Mouse (Mus musculus) midbrain, embryonic 13.5 days (tissue): ENCODE results near the gene Cbx1. TPM values are rescaled to one million over a fixed set of nuclear protein-coding genes. Genes with fewer than 3 reads are reported as not detected.
A peak's percentile ranks its signal among the peaks of the same experiment; 100 is the strongest.

Experiments used
- ATAC-seq: fragments of 200-750 bp; cut with Nextera tagmentation; 2 replicates; pipeline ENCODE4 v1.8.0; 2017; ENCODE audit warnings: mild to moderate bottlenecking, moderate TSS enrichment, moderate library complexity
- H3K27ac ChIP-seq: fragments of 300-500 bp; sonication (generic); 2 replicates; pipeline ENCODE4 v1.5.1; 2015; ENCODE audit warnings: inconsistent platforms, mild to moderate bottlenecking, moderate library complexity
- H3K27me3 ChIP-seq: fragments of 300-500 bp; sonication (generic); 2 replicates; pipeline ENCODE4 v1.6.1; 2015; ENCODE audit warnings: mild to moderate bottlenecking, inconsistent platforms
- H3K36me3 ChIP-seq: fragments of 300-500 bp; sonication (generic); 2 replicates; pipeline ENCODE4 v1.6.1; 2015; ENCODE audit warnings: mild to moderate bottlenecking, inconsistent platforms
- H3K4me1 ChIP-seq: fragments of 300-500 bp; sonication (generic); replicated peaks from 2 replicates; pipeline ENCODE4 v1.6.1; 2015; ENCODE audit warnings: inconsistent platforms
- H3K4me2 ChIP-seq: fragments of 300-500 bp; sonication (generic); replicated peaks from 2 replicates; pipeline ENCODE4 v1.6.1; 2015; ENCODE audit warnings: moderate library complexity, mild to moderate bottlenecking, inconsistent platforms
- H3K4me3 ChIP-seq: fragments of 300-500 bp; sonication (generic); replicated peaks from 2 replicates; pipeline ENCODE4 v1.5.1; 2015; ENCODE audit warnings: mild to moderate bottlenecking, inconsistent platforms
- H3K9ac ChIP-seq: fragments of 300-500 bp; sonication (generic); replicated peaks from 2 replicates; pipeline ENCODE4 v1.6.1; 2015; ENCODE audit warnings: mild to moderate bottlenecking, inconsistent platforms
- H3K9me3 ChIP-seq: fragments of 300-500 bp; sonication (generic); 2 replicates; pipeline ENCODE4 v1.6.1; 2016; ENCODE audit warnings: mild to moderate bottlenecking, inconsistent platforms
- WGBS: fragments of 180-500 bp; shearing (Covaris S2); methylation state at CpG from one replicate; pipeline ENCODE4 v1.1.7; 2015; 5-methylcytosine and 5-hydroxymethylcytosine counted together
- polyA plus RNA-seq: library from polyadenylated mRNA; unstranded; fragments of >200 nt; fragmentation: Nextera tagmentation; extraction: Ambion mirVana; gene quantifications from 2 replicates; pipeline ENCODE4 v1.2.1, GENCODE M21; 2015

Gene Cbx1
- polyA plus RNA-seq, 1 experiment from 2014 or later: 130 TPM

- 21% methylated on average over 13 of the region's 13 CpGs for WGBS
- Histone ChIP-seq H3K27ac (peak overlapping the region; percentile 92), H3K4me3 (peak overlapping the region; percentile 74), H3K9me3 (no peaks in the 10 kb centered on the region), H3K4me1 (peaks cover 40% of the 10 kb centered on the region), H3K9ac (peak overlapping the region; percentile 61), H3K27me3 (0 out of 2 replicates have a peak, but pooled peaks cover 3% of the 10 kb centered on the region), H3K36me3 (peaks cover 16% of the 10 kb centered on the region), H3K4me2 (peak overlapping the region; percentile 58)
- no peak for ATAC-seq
Observed at GRCm38 (mm10) chr11:96830539-96831216, 41.8 kb downstream of the Cbx1 start.

- 86% methylated on average over 4 of the region's 4 CpGs for WGBS
- Histone ChIP-seq H3K4me2 (no peak overlapping the region), H3K4me1 (peaks cover 31% of the 10 kb centered on the region), H3K4me3 (no peak overlapping the region), H3K9me3 (no peaks in the 10 kb centered on the region), H3K27ac (no peak overlapping the region), H3K9ac (no peak overlapping the region), H3K27me3 (0 out of 2 replicates have a peak, but pooled peaks cover 3% of the 10 kb centered on the region), H3K36me3 (peaks cover 10% of the 10 kb centered on the region)
- ATAC-seq: no peak
Observed at GRCm38 (mm10) chr11:96831516-96831915, 42.6 kb downstream of the Cbx1 start.

GRCm38 (mm10) chr11:96832541-96832940, 43.6 kb downstream of the Cbx1 start:
- Histone ChIP-seq H3K4me3 (no peak overlapping the region), H3K36me3 (no peaks in the 10 kb centered on the region; the same call in 1 of the 2 replicates), H3K9ac (no peak overlapping the region), H3K9me3 (no peaks in the 10 kb centered on the region), H3K27ac (no peak overlapping the region), H3K4me2 (no peak overlapping the region), H3K4me1 (peaks cover 21% of the 10 kb centered on the region), H3K27me3 (0 out of 2 replicates have a peak, but pooled peaks cover 3% of the 10 kb centered on the region)
- no peak for ATAC-seq
- WGBS: 91% methylated on average over 3 of the region's 3 CpGs

- H3K27me3 ChIP-seq: 0 out of 2 replicates have a peak, but pooled peaks cover 3% of the 10 kb centered on the region
- ATAC-seq: no peak
- no peak overlapping the region for H3K9ac ChIP-seq
- no peaks in the 10 kb centered on the region for H3K9me3 ChIP-seq
- H3K4me1 ChIP-seq: peaks cover 17% of the 10 kb centered on the region
- H3K4me3 ChIP-seq: no peak overlapping the region
- no peaks in the 10 kb centered on the region for H3K36me3 ChIP-seq
- WGBS: 67% methylated on average over 2 of the region's 2 CpGs
- no peak overlapping the region for H3K27ac ChIP-seq
- no peak overlapping the region for H3K4me2 ChIP-seq
Observed at GRCm38 (mm10) chr11:96832973-96833372, 44.0 kb downstream of the Cbx1 start.

- no peak overlapping the region for H3K4me2 ChIP-seq
- no peak for ATAC-seq
- 97% methylated on average over 1 of the region's 1 CpGs for WGBS
- no peak overlapping the region for H3K9ac ChIP-seq
- no peaks in the 10 kb centered on the region for H3K36me3 ChIP-seq
- 0 out of 2 replicates have a peak, but pooled peaks cover 3% of the 10 kb centered on the region for H3K27me3 ChIP-seq
- no peak overlapping the region for H3K4me3 ChIP-seq
- no peak overlapping the region for H3K27ac ChIP-seq
- H3K4me1 ChIP-seq: peaks cover 5% of the 10 kb centered on the region
- H3K9me3 ChIP-seq: no peaks in the 10 kb centered on the region
Observed at GRCm38 (mm10) chr11:96834127-96834526, 45.2 kb downstream of the Cbx1 start.

GRCm38 (mm10) chr11:96837298-96837697, 48.4 kb downstream of the Cbx1 start:
- WGBS: 33% methylated on average over 9 of the region's 9 CpGs
- Histone ChIP-seq H3K4me1 (0 out of 2 replicates have a peak, but pooled peaks cover 5% of the 10 kb centered on the region), H3K27me3 (0 out of 2 replicates have a peak, but pooled peaks cover 3% of the 10 kb centered on the region), H3K9me3 (no peaks in the 10 kb centered on the region), H3K27ac (no peak overlapping the region), H3K36me3 (no peaks in the 10 kb centered on the region), H3K4me3 (no peak overlapping the region), H3K9ac (no peak overlapping the region), H3K4me2 (no peak overlapping the region)
- no peak for ATAC-seq

GRCm38 (mm10) chr11:96838341-96838740, 49.4 kb downstream of the Cbx1 start:
- Histone ChIP-seq H3K27me3 (0 out of 2 replicates have a peak, but pooled peaks cover 3% of the 10 kb centered on the region), H3K9ac (no peak overlapping the region), H3K27ac (no peak overlapping the region), H3K4me3 (no peak overlapping the region), H3K9me3 (no peaks in the 10 kb centered on the region), H3K4me2 (no peak overlapping the region), H3K36me3 (no peaks in the 10 kb centered on the region), H3K4me1 (0 out of 2 replicates have a peak, but pooled peaks cover 5% of the 10 kb centered on the region)
- no peak for ATAC-seq
- 71% methylated on average over 4 of the region's 4 CpGs for WGBS

- Histone ChIP-seq H3K36me3 (no peaks in the 10 kb centered on the region), H3K4me2 (no peak overlapping the region), H3K27me3 (no peaks in the 10 kb centered on the region), H3K9ac (no peak overlapping the region), H3K27ac (no peak overlapping the region), H3K4me1 (0 out of 2 replicates have a peak, but pooled peaks cover 5% of the 10 kb centered on the region), H3K4me3 (no peak overlapping the region), H3K9me3 (no peaks in the 10 kb centered on the region)
- WGBS: 86% methylated on average over 7 of the region's 7 CpGs
- no peak for ATAC-seq
Observed at GRCm38 (mm10) chr11:96839428-96839827, 50.5 kb downstream of the Cbx1 start.

- Histone ChIP-seq H3K36me3 (no peaks in the 10 kb centered on the region), H3K27ac (no peak overlapping the region), H3K9me3 (no peaks in the 10 kb centered on the region), H3K27me3 (no peaks in the 10 kb centered on the region), H3K4me2 (no peak overlapping the region), H3K4me3 (no peak overlapping the region), H3K9ac (no peak overlapping the region), H3K4me1 (0 out of 2 replicates have a peak, but pooled peaks cover 5% of the 10 kb centered on the region)
- no peak for ATAC-seq
- 75% methylated on average over 3 of the region's 3 CpGs for WGBS
Observed at GRCm38 (mm10) chr11:96839877-96840276, 51.0 kb downstream of the Cbx1 start.

- 50% methylated on average over 8 of the region's 8 CpGs for WGBS
- Histone ChIP-seq H3K36me3 (no peaks in the 10 kb centered on the region), H3K9ac (no peak overlapping the region), H3K27ac (no peak overlapping the region), H3K4me1 (0 out of 2 replicates have a peak, but pooled peaks cover 5% of the 10 kb centered on the region), H3K27me3 (no peaks in the 10 kb centered on the region), H3K4me3 (no peak overlapping the region), H3K4me2 (no peak overlapping the region), H3K9me3 (no peaks in the 10 kb centered on the region)
- no peak for ATAC-seq
Observed at GRCm38 (mm10) chr11:96840290-96840689, 51.4 kb downstream of the Cbx1 start.

GRCm38 (mm10) chr11:96843627-96844026, 54.7 kb downstream of the Cbx1 start:
- H3K36me3 ChIP-seq: no peaks in the 10 kb centered on the region
- H3K27me3 ChIP-seq: peaks cover under 1% of the 10 kb centered on the region; the same call in 1 of the 2 replicates
- H3K4me1 ChIP-seq: 0 out of 2 replicates have a peak, but pooled peaks cover 5% of the 10 kb centered on the region
- 53% methylated on average over 3 of the region's 3 CpGs for WGBS
- ATAC-seq: no peak
- no peak overlapping the region for H3K9ac ChIP-seq
- no peaks in the 10 kb centered on the region for H3K9me3 ChIP-seq
- H3K27ac ChIP-seq: no peak overlapping the region
- H3K4me2 ChIP-seq: no peak overlapping the region
- no peak overlapping the region for H3K4me3 ChIP-seq

- H3K4me2 ChIP-seq: no peak overlapping the region
- no peak overlapping the region for H3K27ac ChIP-seq
- no peak for ATAC-seq
- H3K4me3 ChIP-seq: no peak overlapping the region
- 64% methylated on average over 3 of the region's 3 CpGs for WGBS
- no peaks in the 10 kb centered on the region for H3K36me3 ChIP-seq
- no peaks in the 10 kb centered on the region for H3K9me3 ChIP-seq
- peaks cover 22% of the 10 kb centered on the region for H3K27me3 ChIP-seq
- no peak overlapping the region for H3K9ac ChIP-seq
- H3K4me1 ChIP-seq: peaks cover 10% of the 10 kb centered on the region; the same call in 1 of the 2 replicates
Observed at GRCm38 (mm10) chr11:96847240-96847639, 58.3 kb downstream of the Cbx1 start.
